Mouse (Mus musculus) myocyte (in vitro differentiated cells): ENCODE results near the gene Gm37240.

Experiments
- MYOD1 ChIP-seq, 3 experiments: IDR thresholded peaks; one replicate each; pipeline ENCODE4 v1.6.1; 2011; ENCODE audit warnings: control low read depth in 2 of 3, low read depth in 2 of 3, mild to moderate bottlenecking in 2 of 3, moderate library complexity in 1 of 3; ENCODE audit not compliant: insufficient read length in 2 of 3, control insufficient read depth in 1 of 3
- MYOG ChIP-seq, 3 experiments: IDR thresholded peaks; one replicate each; pipeline ENCODE4 v1.6.1; 2011; ENCODE audit warnings: control low read depth in 2 of 3, low read depth in 2 of 3, mild to moderate bottlenecking in 2 of 3; ENCODE audit not compliant: insufficient read length in 2 of 3, control insufficient read depth in 1 of 3, insufficient read depth in 1 of 3
- POLR2A ChIP-seq: IDR thresholded peaks from one replicate; pipeline ENCODE4 v1.6.1; 2011; ENCODE audit warnings: low read depth, mild to moderate bottlenecking, control low read depth, moderate library complexity; ENCODE audit not compliant: insufficient read length
- SRF ChIP-seq: IDR thresholded peaks from one replicate; pipeline ENCODE4 v1.6.1; 2011; ENCODE audit warnings: low read depth; ENCODE audit not compliant: control insufficient read depth, insufficient read length
- TCF12 ChIP-seq: IDR thresholded peaks from one replicate; pipeline ENCODE4 v1.6.1; 2011; ENCODE audit warnings: mild to moderate bottlenecking, control low read depth; ENCODE audit not compliant: poor library complexity, insufficient read depth, severe bottlenecking
- USF1 ChIP-seq: IDR thresholded peaks from one replicate; pipeline ENCODE4 v1.6.1; 2011; ENCODE audit warnings: low read depth, mild to moderate bottlenecking, control low read depth, moderate library complexity

DNA sequence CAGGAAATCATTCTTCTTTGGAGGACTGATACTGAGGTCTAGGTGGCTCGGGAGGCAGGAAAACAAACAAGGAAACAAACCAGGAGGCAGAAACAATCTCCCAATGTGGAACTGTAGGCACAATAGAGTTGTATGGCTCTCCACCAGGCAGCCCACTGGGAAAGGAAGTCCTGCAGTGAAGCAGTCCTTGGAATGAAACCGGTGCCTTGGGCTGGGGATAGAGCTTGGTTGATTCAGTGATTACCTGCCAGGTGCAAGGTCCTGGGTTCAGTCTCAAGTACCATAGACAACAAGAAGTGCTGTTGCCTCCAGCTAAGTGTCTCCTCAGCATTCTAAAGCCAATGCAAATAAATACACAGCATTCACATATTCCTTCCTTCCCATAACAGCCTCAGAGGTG, 778.1 kb downstream of the Gm37240 start:
- TF ChIP-seq USF1 (no peak), TCF12 (no peak), SRF (no peak), POLR2A (no peak), MYOG (IDR thresholded peaks at IDR 0.05; ENCODE audit: control insufficient read depth in 1 of 3, insufficient read depth in 1 of 3, insufficient read length in 2 of 3, low read depth in 2 of 3) (no peak), MYOD1 (IDR thresholded peaks at IDR 0.05; ENCODE audit: control insufficient read depth in 1 of 3, insufficient read length in 2 of 3, low read depth in 2 of 3) (no peak)
